Mouse (Mus musculus) ES-CJ7 (cell line): ENCODE results near the gene Samd8.

Experiments
- DNase-seq: peaks from one replicate; pipeline ENCODE4 v3.0.0; 2011; ENCODE audit warnings: low read depth, low spot score

The Samd8 gene

GRCm38 (mm10) chr14:21750008-21750880 is at the start of gene Samd8:
Gene Samd8, plus strand, starts transcription at chr14:21750531.
- peak; percentile 78 for DNase-seq

GRCm38 (mm10) chr14:21702691-21703090 is 47.6 kb upstream of the Samd8 start:
- DNase-seq: no peak

- DNase-seq: no peak
Observed at GRCm38 (mm10) chr14:21703255-21703654, 47.1 kb upstream of the Samd8 start.

- DNase-seq: no peak
Observed at GRCm38 (mm10) chr14:21705462-21705861, 44.9 kb upstream of the Samd8 start.

GRCm38 (mm10) chr14:21706759-21707571 is 43.4 kb upstream of the Samd8 start:
- DNase-seq: no peak

- peak; percentile 20 for DNase-seq
Observed at GRCm38 (mm10) chr14:21709545-21709944, 40.8 kb upstream of the Samd8 start.

GRCm38 (mm10) chr14:21711231-21711630 is 39.1 kb upstream of the Samd8 start:
- DNase-seq: no peak

- no peak for DNase-seq
Observed at GRCm38 (mm10) chr14:21714486-21714885, 35.8 kb upstream of the Samd8 start, which contains the start of gene Dupd1. Gene Dupd1, minus strand, starts transcription at chr14:21714576.

- no peak for DNase-seq
Observed at GRCm38 (mm10) chr14:21719646-21720383, 30.5 kb upstream of the Samd8 start.

GRCm38 (mm10) chr14:21720430-21721205 is 29.7 kb upstream of the Samd8 start:
- DNase-seq: no peak

GRCm38 (mm10) chr14:21722021-21722698 is 28.2 kb upstream of the Samd8 start:
- DNase-seq: no peak

- DNase-seq: no peak
Observed at GRCm38 (mm10) chr14:21729031-21729732, 21.1 kb upstream of the Samd8 start.

GRCm38 (mm10) chr14:21729936-21730335 is 20.4 kb upstream of the Samd8 start:
- DNase-seq: no peak

GRCm38 (mm10) chr14:21733131-21733905 is 17.0 kb upstream of the Samd8 start:
- no peak for DNase-seq

GRCm38 (mm10) chr14:21740345-21740744 is 10.0 kb upstream of the Samd8 start:
- no peak for DNase-seq

- DNase-seq: no peak
Observed at GRCm38 (mm10) chr14:21741314-21741713, 9.0 kb upstream of the Samd8 start.

- DNase-seq: peak; percentile 75
Observed at GRCm38 (mm10) chr14:21741786-21742185, 8.5 kb upstream of the Samd8 start.

GRCm38 (mm10) chr14:21742441-21742840 is 7.9 kb upstream of the Samd8 start:
- DNase-seq: no peak

GRCm38 (mm10) chr14:21744169-21744568 is 6.2 kb upstream of the Samd8 start:
- no peak for DNase-seq
